Mouse (Mus musculus) liver, adult 2 months (tissue): ENCODE results near the gene 2210407C18Rik.

Experiments
- CTCF ChIP-seq: fragments of 200-500 bp; IDR thresholded peaks from 2 replicates; pipeline ENCODE4 v1.5.1; 2011; ENCODE audit warnings: low read depth, low read length, control low read depth
- POLR2A ChIP-seq: fragments of 200-500 bp; IDR thresholded peaks from 2 replicates; pipeline ENCODE4 v1.6.1; 2011; ENCODE audit warnings: low read length, control low read depth; ENCODE audit not compliant: insufficient read depth; ENCODE audit errors: extremely low read depth

GRCm38 (mm10) chr11:58643350-58643749 is 27.5 kb upstream of the 2210407C18Rik start:
- TF ChIP-seq POLR2A: no peak
- TF ChIP-seq CTCF: peak; percentile 86
